Mouse (Mus musculus) gastrocnemius, postnatal 36 days (tissue): Measurements from ENCODE around the gene Polr3h. TPM values are rescaled to one million over a fixed set of nuclear protein-coding genes. Genes with fewer than 3 reads are reported as not detected.
A peak's percentile ranks its signal among the peaks of the same experiment; 100 is the strongest.

Experiments used
- DNase-seq, 2 experiments: peaks; one replicate each; pipeline ENCODE4 v3.0.0; 2022
- intact Hi-C: fragments of 180-260 bp; cut with DNase I; formaldehyde crosslinking; loops from one replicate; pipeline ENCODE4 v1.15.1; 2025
- total RNA-seq, 2 experiments: library from RNA; stranded (reverse); gene quantifications; 2 replicates each; pipeline ENCODE4 v1.2.3; 2021

Gene Polr3h
- total RNA-seq, 2 experiments from 2014 or later, result 7.7 TPM

GRCm38 (mm10) chr15:81885418-81885934 lies 40.6 kb downstream of the Polr3h start:
- intact Hi-C loops, result no loop called here
- DNase-seq, result no peak

GRCm38 (mm10) chr15:81882348-81882747 lies 43.7 kb downstream of the Polr3h start:
- intact Hi-C loops, result no loop called here
- no peak for DNase-seq

GRCm38 (mm10) chr15:81879531-81880401 lies 46.3 kb downstream of the Polr3h start:
- no peak for DNase-seq
- intact Hi-C loops, result no loop called here

- intact Hi-C loops, result no loop called here
- DNase-seq, result peak; percentile 99 to 100
Measured at GRCm38 (mm10) chr15:81872262-81873136, 53.5 kb downstream of the Polr3h start, which contains the start of gene Aco2. Gene Aco2, plus strand, starts transcription at chr15:81872309.

- intact Hi-C loops, result no loop called here
- DNase-seq, result peak; percentile 71 to 76
Measured at GRCm38 (mm10) chr15:81871604-81872261, 54.3 kb downstream of the Polr3h start, which contains the start of gene Phf5a. Gene Phf5a, minus strand, starts transcription at chr15:81871911.

GRCm38 (mm10) chr15:81869985-81870384 lies 56.1 kb downstream of the Polr3h start:
- intact Hi-C loops, result no loop called here
- no peak for DNase-seq

- intact Hi-C loops, result no loop called here
Measured at GRCm38 (mm10) chr15:81864238-81864637, 61.8 kb downstream of the Polr3h start.

GRCm38 (mm10) chr15:81860471-81861135 lies 65.4 kb downstream of the Polr3h start:
- intact Hi-C loops, result no loop called here
- DNase-seq, result no peak

More at GRCm38 (mm10) chr15:81864238-81864637, 61.8 kb downstream of the Polr3h start:
- no peak for DNase-seq

GRCm38 (mm10) chr15:81859330-81860255 lies 66.4 kb downstream of the Polr3h start:
- intact Hi-C loops, result loop anchor here (1.0 kb wide), 1 partner anchor 25 kb away; no protein-coding TSS in a partner anchor
- peak; percentile 80 for DNase-seq

GRCm38 (mm10) chr15:81858517-81859329 lies 67.3 kb downstream of the Polr3h start, which contains the start of gene Tob2:
Gene Tob2, minus strand, starts transcription at chr15:81858796.
- intact Hi-C loops, result loop anchor here (1.0 kb wide), 1 partner anchor 24 kb away; no protein-coding TSS in a partner anchor
- peak; percentile 51 to 72 for DNase-seq

GRCm38 (mm10) chr15:81858138-81858516 lies 67.9 kb downstream of the Polr3h start:
- intact Hi-C loops, result no loop called here
- peak; percentile 90 to 95 for DNase-seq

GRCm38 (mm10) chr15:81857724-81858116 lies 68.3 kb downstream of the Polr3h start:
- intact Hi-C loops, result no loop called here
- DNase-seq, result no peak

- DNase-seq, result no peak
- intact Hi-C loops, result no loop called here
Measured at GRCm38 (mm10) chr15:81856938-81857723, 68.9 kb downstream of the Polr3h start.

GRCm38 (mm10) chr15:81856030-81856790 lies 69.8 kb downstream of the Polr3h start:
- intact Hi-C loops, result no loop called here
- DNase-seq, result peak; percentile 77 to 85

GRCm38 (mm10) chr15:81853081-81853480 lies 73.0 kb downstream of the Polr3h start:
- intact Hi-C loops, result no loop called here
- DNase-seq, result no peak

GRCm38 (mm10) chr15:81852411-81853000 lies 73.5 kb downstream of the Polr3h start:
- DNase-seq, result no peak
- intact Hi-C loops, result no loop called here
